Comparison of ENCODE assay signal across 13 mouse cellular contexts in genomic region chr11:90675479-90676110, GRCm38 (mm10). TPM values are rescaled to one million over a fixed set of nuclear protein-coding genes. Genes with fewer than 3 reads are reported as not detected.
A peak's percentile ranks its signal among the peaks of the same experiment; 100 is the strongest.
DNase-seq lines count a peak whose midpoint lies in the region; ATAC-seq and TF ChIP-seq lines count a peak whose summit lies in the region.
"Had no signal": no experiment of that assay in that cellular context is flagged by ENCODE, and none has a peak within 500 bp of the region (broad histone marks: within the 10 kb centered on the region; RNA-seq: fewer than 3 reads in every experiment).

No protein-coding gene starts in this region.

- H3K79me2 ChIP-seq in CH12.LX (replicated peaks; ENCODE audit: control insufficient read depth, extremely low read depth, insufficient read depth, poor library complexity, severe bottlenecking), result no peaks in the 10 kb centered on the region

- dilution Hi-C loops in CH12.LX (cut with MboI; ENCODE audit: extremely low pct_ligation_motif_present, extremely low pct_unique_long_range_greater_than_20kb, low sequenced_read_pairs), result no loop called here

- peaks cover 16% of the 10 kb centered on the region for H3K4me1 ChIP-seq in heart, embryonic 16.5 days (ENCODE audit: control insufficient read depth, insufficient read depth, low read length)
- peaks cover 7 to 14% of the 10 kb centered on the region in 2 experiments for H3K4me1 ChIP-seq in CH12.LX (ENCODE audit: control insufficient read depth in 1 of 2, insufficient read depth in 2 of 2)
- H3K4me1 ChIP-seq in liver, embryonic 15.5 days (replicated peaks), result peaks cover 54% of the 10 kb centered on the region
- H3K4me1 ChIP-seq: midbrain, embryonic 12.5 days; neural tube, embryonic 13.5 days had no signal

- no peak overlapping the region for H3K4me3 ChIP-seq in heart, embryonic 16.5 days (ENCODE audit: low read length)
- no peak overlapping the region for H3K4me3 ChIP-seq in CH12.LX (replicated peaks in 1 of 3; ENCODE audit: low read depth in 2 of 3, low read length in 2 of 3, poor library complexity in 1 of 3)
- peak overlapping the region; percentile 64 for H3K4me3 ChIP-seq in liver, embryonic 15.5 days (replicated peaks)
- H3K4me3 ChIP-seq: layer of hippocampus, adult 2 months; midbrain, embryonic 12.5 days; neural tube, embryonic 13.5 days had no signal

- no peak overlapping the region for H3K27ac ChIP-seq in heart, embryonic 16.5 days (ENCODE audit: low read length)
- H3K27ac ChIP-seq in CH12.LX (ENCODE audit: insufficient read depth, low read depth), result no peak overlapping the region
- H3K27ac ChIP-seq in liver, embryonic 15.5 days (replicated peaks), result peak overlapping the region; percentile 97
- H3K27ac ChIP-seq: layer of hippocampus, adult 2 months; midbrain, embryonic 12.5 days; neural tube, embryonic 13.5 days had no signal

- ATAC-seq in heart, embryonic 16.5 days (replicated peaks; ENCODE audit: extremely low read depth, insufficient read depth, low FRiP score), result 0 out of 2 replicates have a peak, but pooled peaks have one; percentile 25
- ATAC-seq in erythroblast, adult 5-6 weeks (replicated peaks; ENCODE audit: low FRiP score, poor library complexity, severe bottlenecking), result peak; percentile 94
- peak; percentile 98 for ATAC-seq in liver, embryonic 15.5 days (ENCODE audit: insufficient read depth)

- H3K36me3 ChIP-seq in heart, embryonic 16.5 days (ENCODE audit: control insufficient read depth, insufficient read depth), result peaks cover 9% of the 10 kb centered on the region
- H3K36me3 ChIP-seq in CH12.LX (replicated peaks in 1 of 2; ENCODE audit: control insufficient read depth in 1 of 2, insufficient read depth in 1 of 2, low read length in 1 of 2), result no peaks in the 10 kb centered on the region
- H3K36me3 ChIP-seq in liver, embryonic 15.5 days (replicated peaks), result peaks cover 71% of the 10 kb centered on the region

- no peak for TF ChIP-seq POLR2A in CH12.LX (IDR thresholded peaks at IDR 0.05; ENCODE audit: low read depth, low read length)

- no peak overlapping the region for H3K9ac ChIP-seq in heart, embryonic 16.5 days (ENCODE audit: low read length)
- no peak overlapping the region for H3K9ac ChIP-seq in CH12.LX (ENCODE audit: insufficient read depth, low read depth)
- H3K9ac ChIP-seq in liver, embryonic 15.5 days, result peak overlapping the region; percentile 73
- H3K9ac ChIP-seq: midbrain, embryonic 12.5 days; neural tube, embryonic 13.5 days had no signal

- DNase-seq in heart, adult 8-10 months (ENCODE audit: low spot score), result no peak
- DNase-seq in CH12.LX (ENCODE audit: extremely low read depth), result peak; percentile 72
- DNase-seq in layer of hippocampus, adult 9-10 months (ENCODE audit: low spot score), result no peak
- no peak for DNase-seq in left cerebral cortex, adult 18-20 months (ENCODE audit: low spot score in 2 of 2)
- no peak for DNase-seq in lung, postnatal 10 days
- DNase-seq: right cerebral cortex, postnatal 14 days; thymus, adult 18-20 months had no signal

- TF ChIP-seq EP300 in CH12.LX (IDR thresholded peaks at IDR 0.05; ENCODE audit: low read length), result peak; percentile 75; the same call in 1 of the 2 replicates

- no peak for TF ChIP-seq RAD21 in CH12.LX (IDR thresholded peaks at IDR 0.05; ENCODE audit: low read depth, low read length)

- no peak for TF ChIP-seq CTCF in CH12.LX (conservative IDR thresholded peaks at IDR 0.05 in 1 of 2, IDR thresholded peaks at IDR 0.05 in 1 of 2; ENCODE audit: low read depth in 2 of 2, low read length in 2 of 2)

- no peak overlapping the region for H3K4me2 ChIP-seq in heart, embryonic 16.5 days (ENCODE audit: low read depth, low read length)
- 0 out of 2 replicates have a peak overlapping the region, but pooled peaks have one; percentile 6 for H3K4me2 ChIP-seq in CH12.LX (ENCODE audit: insufficient read depth, low read depth, poor library complexity, severe bottlenecking)
- H3K4me2 ChIP-seq in liver, embryonic 15.5 days, result peak overlapping the region; percentile 71
- H3K4me2 ChIP-seq: midbrain, embryonic 12.5 days; neural tube, embryonic 13.5 days had no signal

- H3K9me3 ChIP-seq in heart, embryonic 16.5 days (replicated peaks; ENCODE audit: control insufficient read depth, low read length), result no peaks in the 10 kb centered on the region
- no peaks in the 10 kb centered on the region for H3K9me3 ChIP-seq in CH12.LX (replicated peaks; ENCODE audit: low read length)
- no peaks in the 10 kb centered on the region for H3K9me3 ChIP-seq in liver, embryonic 15.5 days (replicated peaks)
- H3K9me3 ChIP-seq: midbrain, embryonic 12.5 days; neural tube, embryonic 13.5 days had no signal

- WGBS in heart, embryonic 16.5 days, result 67% methylated on average over 5 of the region's 5 CpGs
- WGBS in liver, embryonic 15.5 days (ENCODE audit: insufficient replicate concordance), result 11% methylated on average over 5 of the region's 5 CpGs

- in situ Hi-C loops in CH12.LX (cut with MboI; ENCODE audit: low pct_ligation_motif_present, low pct_unique_long_range_greater_than_20kb, low sequenced_read_pairs), result no loop called here

- no peaks in the 10 kb centered on the region for H3K27me3 ChIP-seq in heart, embryonic 16.5 days (ENCODE audit: control insufficient read depth, insufficient read depth, low read length)
- peaks cover 4% of the 10 kb centered on the region for H3K27me3 ChIP-seq in CH12.LX (replicated peaks)
- no peaks in the 10 kb centered on the region for H3K27me3 ChIP-seq in liver, embryonic 15.5 days
- H3K27me3 ChIP-seq: midbrain, embryonic 12.5 days; neural tube, embryonic 13.5 days had no signal

TF ChIP-seq in CH12.LX, 34 proteins besides CTCF, POLR2A, EP300 and RAD21:
- TF ChIP-seq MAFK (IDR thresholded peaks at IDR 0.05; ENCODE audit: insufficient replicate concordance, low read length) (peak; percentile 48; the same call in 1 of the 2 replicates), BHLHE40 (IDR thresholded peaks at IDR 0.05; ENCODE audit: low read depth, low read length) (peak; percentile 46), IRF4 (IDR thresholded peaks at IDR 0.05; ENCODE audit: low read depth, low read length) (no peak), ZNF384 (IDR thresholded peaks at IDR 0.05; ENCODE audit: low read depth, low read length) (peak; percentile 90)

RNA-seq across cellular contexts. Expression of gene Tom1l1, which starts 12.6 kb away (rescaled TPM):
- 28.7 and 31.2 TPM in 2 replicates for polyA plus RNA-seq in heart, embryonic 16.5 days (2015; fragmentation: Nextera tagmentation; extraction: Ambion mirVana)
- total RNA-seq in heart, adult 8-10 months (2022), result 10 to 100 TPM; 12.6 to 19.0 (median 16.4) TPM
- total RNA-seq in CH12.LX (2012; rRNA removed) (0.25 and 0.42 TPM in 2 replicates), CH12.LX (2014; rRNA removed) (not detected in 2 replicates)
- polyA plus RNA-seq in CH12.LX (2012; ENCODE audit: insufficient read length, low read depth), result 4.2 and 4.9 TPM in 2 replicates
- 45.1 and 50.1 TPM in 2 replicates for total RNA-seq in erythroblast, adult 5-6 weeks (2015; ENCODE audit: low replicate concordance)
- 99.1 and 124 TPM in 2 replicates for total RNA-seq in erythroblast, adult 5-6 weeks (2017; ENCODE audit: low replicate concordance)
- polyA plus RNA-seq in liver, embryonic 15.5 days (2015; fragmentation: Nextera tagmentation; extraction: Ambion mirVana), result 50.5 and 53.4 TPM in 2 replicates
- total RNA-seq in left cerebral cortex, adult 18-20 months (2021), result 10 to 100 TPM; 27.5 to 32.3 TPM

RNA-seq across cellular contexts. Expression of gene Cox11, which starts 37.6 kb away (rescaled TPM):
- polyA plus RNA-seq in heart, embryonic 16.5 days (2015; fragmentation: Nextera tagmentation; extraction: Ambion mirVana), result 40.4 and 41.0 TPM in 2 replicates
- 10 to 100 TPM; 19.4 to 23.1 (median 21.4) TPM for total RNA-seq in heart, adult 8-10 months (2022)
- total RNA-seq in CH12.LX (2012; rRNA removed), result 43.2 and 45.4 TPM in 2 replicates
- 63.1 and 64.3 TPM in 2 replicates for total RNA-seq in CH12.LX (2014; rRNA removed)
- polyA plus RNA-seq in CH12.LX (2012; ENCODE audit: insufficient read length, low read depth), result 61.4 and 65.6 TPM in 2 replicates
- total RNA-seq in erythroblast, adult 5-6 weeks (2015; ENCODE audit: low replicate concordance), result 40.3 and 52.6 TPM in 2 replicates
- 33.4 and 45.7 TPM in 2 replicates for total RNA-seq in erythroblast, adult 5-6 weeks (2017; ENCODE audit: low replicate concordance)
- 24.2 and 26.0 TPM in 2 replicates for polyA plus RNA-seq in liver, embryonic 15.5 days (2015; fragmentation: Nextera tagmentation; extraction: Ambion mirVana)
- total RNA-seq in left cerebral cortex, adult 18-20 months (2021), result 10 to 100 TPM; 26.4 to 30.5 TPM

RNA-seq across cellular contexts. Expression of gene Stxbp4, which starts 37.7 kb away (rescaled TPM):
- 11.6 and 12.1 TPM in 2 replicates for polyA plus RNA-seq in heart, embryonic 16.5 days (2015; fragmentation: Nextera tagmentation; extraction: Ambion mirVana)
- total RNA-seq in heart, adult 8-10 months (2022), result 1 to 10 TPM; 5.1 to 6.3 (median 5.3) TPM
- total RNA-seq in CH12.LX (2012; rRNA removed) (5.2 and 5.6 TPM in 2 replicates), CH12.LX (2014; rRNA removed) (3.7 and 3.9 TPM in 2 replicates)
- polyA plus RNA-seq in CH12.LX (2012; ENCODE audit: insufficient read length, low read depth), result 4.6 and 5.9 TPM in 2 replicates
- total RNA-seq in erythroblast, adult 5-6 weeks (2015; ENCODE audit: low replicate concordance), result 28.6 and 34.9 TPM in 2 replicates
- total RNA-seq in erythroblast, adult 5-6 weeks (2017; ENCODE audit: low replicate concordance), result 29.7 and 41.9 TPM in 2 replicates
- 6.4 and 6.7 TPM in 2 replicates for polyA plus RNA-seq in liver, embryonic 15.5 days (2015; fragmentation: Nextera tagmentation; extraction: Ambion mirVana)
- total RNA-seq in left cerebral cortex, adult 18-20 months (2021), result 10 to 100 TPM; 10.6 to 11.4 TPM

Comparison
In these comparisons a context has a peak if more than half of its experiments do, and no peak if none do; other contexts are left out.
1. ATAC-seq: peak in every context shown above with its lines; median percentile 98 in liver, embryonic 15.5 days; 94 in erythroblast, adult 5-6 weeks; 25 in heart, embryonic 16.5 days.
2. RNA of gene Tom1l1, which starts 12.6 kb away (total RNA-seq): 45.1 to 124 TPM in erythroblast, adult 5-6 weeks, 27.5 to 32.3 TPM in left cerebral cortex, adult 18-20 months and 12.6 to 19.0 TPM in heart, adult 8-10 months; 0.25 to 0.42 TPM in CH12.LX; every median in the first group is over 4 times any median in the second.